In the genomic region with DNA sequence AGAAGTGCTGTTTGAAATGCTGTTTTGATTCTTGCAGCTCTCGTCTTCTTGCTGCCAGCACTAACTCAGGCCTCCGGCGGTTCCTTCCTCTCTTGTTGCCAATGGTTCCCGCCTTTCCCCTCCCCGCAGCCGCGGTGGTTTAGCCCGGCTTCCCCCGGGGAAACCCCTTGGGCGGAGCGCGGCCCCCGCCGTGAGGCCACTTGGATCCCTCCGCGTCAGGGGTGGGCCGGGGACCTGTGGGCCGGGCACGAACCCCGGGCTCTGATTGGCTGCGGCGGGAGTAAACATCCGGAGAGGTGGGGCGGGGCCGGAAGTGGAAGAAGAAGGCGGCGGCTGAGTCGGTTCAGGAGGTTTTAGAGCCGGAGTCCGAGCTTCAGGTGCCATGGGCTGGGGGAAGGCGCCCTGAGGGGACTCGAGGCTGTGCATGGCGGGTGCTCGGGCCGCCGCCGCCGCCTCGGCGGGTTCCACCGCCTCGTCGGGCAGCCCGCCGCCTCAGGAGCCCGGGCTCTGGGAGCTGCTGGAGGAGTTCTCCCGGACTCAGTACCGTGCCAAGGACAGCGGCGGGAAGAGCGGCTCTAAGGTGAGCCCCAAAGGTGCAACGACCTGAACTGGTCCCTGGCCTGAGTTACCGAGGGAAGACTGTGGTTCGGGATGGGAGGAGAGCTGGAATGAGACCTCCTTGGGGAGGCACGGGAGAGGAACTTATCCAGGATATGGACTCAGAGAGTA, we compare ENCODE assay signal across 8 mouse cellular contexts. TPM values are rescaled to one million over a fixed set of nuclear protein-coding genes. Genes with fewer than 3 reads are reported as not detected.
A peak's percentile ranks its signal among the peaks of the same experiment; 100 is the strongest.
DNase-seq lines count a peak whose midpoint lies in the region; ATAC-seq and TF ChIP-seq lines count a peak whose summit lies in the region.

A gene (plus strand): TSS at position 302 of the 729 bp plus-strand sequence.

- peak; percentile 99 for DNase-seq in CD4-positive helper T cell, adult 2 months (ENCODE audit: low read depth, low spot score)
- peak; percentile 93 for DNase-seq in brain, embryonic 18.5 days (ENCODE audit: low read depth, low spot score)
- peak; percentile 98 for DNase-seq in kidney, postnatal 0 days (ENCODE audit: low spot score)
- DNase-seq in liver, embryonic 11.5 days (ENCODE audit: low spot score): peak; percentile 99
- peak; percentile 99 for DNase-seq in naive thymus-derived CD4-positive, alpha-beta T cell, adult 2 months (ENCODE audit: low read depth)

- under 1% methylated on average over 51 of the region's 55 CpGs for WGBS in heart, embryonic 12.5 days
- under 1% methylated on average over 54 of the region's 55 CpGs for WGBS in kidney, postnatal 0 days
- WGBS in liver, embryonic 11.5 days: under 1% methylated on average over 55 of the region's 55 CpGs
- under 1% methylated on average over 55 of the region's 55 CpGs for WGBS in stomach, embryonic 14.5 days

- peak within 1 kb of the TSS; percentile 91 for H3K4me2 ChIP-seq in heart, embryonic 12.5 days
- peak within 1 kb of the TSS; percentile 93 for H3K4me2 ChIP-seq in kidney, postnatal 0 days (ENCODE audit: low read length)
- H3K4me2 ChIP-seq in liver, embryonic 11.5 days: peak within 1 kb of the TSS; percentile 87
- peak within 1 kb of the TSS; percentile 66 for H3K4me2 ChIP-seq in stomach, embryonic 14.5 days (replicated peaks; ENCODE audit: low read depth, low read length)

- peaks cover 22% of the 10 kb centered on the region for H3K36me3 ChIP-seq in heart, embryonic 12.5 days
- 0 out of 2 replicates have a peak, but pooled peaks cover 8% of the 10 kb centered on the region for H3K36me3 ChIP-seq in kidney, postnatal 0 days (ENCODE audit: insufficient read depth, low read length)
- H3K36me3 ChIP-seq in liver, embryonic 11.5 days (ENCODE audit: control insufficient read depth, insufficient read depth, low read length): peaks cover 4% of the 10 kb centered on the region; the same call in 1 of the 2 replicates
- H3K36me3 ChIP-seq in stomach, embryonic 14.5 days (ENCODE audit: control insufficient read depth, insufficient read depth, low read length): peaks cover 6% of the 10 kb centered on the region; the same call in 1 of the 2 replicates

- H3K27me3 ChIP-seq in heart, embryonic 12.5 days (replicated peaks): no peaks in the 10 kb centered on the region
- no peaks in the 10 kb centered on the region for H3K27me3 ChIP-seq in kidney, postnatal 0 days (ENCODE audit: insufficient read depth, low read length)
- H3K27me3 ChIP-seq in liver, embryonic 11.5 days (replicated peaks; ENCODE audit: control insufficient read depth, insufficient read depth, low read length): no peaks in the 10 kb centered on the region
- no peaks in the 10 kb centered on the region for H3K27me3 ChIP-seq in stomach, embryonic 14.5 days (ENCODE audit: control insufficient read depth, insufficient read depth, low read length)

- peak; percentile 98 for ATAC-seq in erythroid progenitor cell, adult 5-6 weeks (replicated peaks; ENCODE audit: low FRiP score, poor library complexity, severe bottlenecking)
- ATAC-seq in heart, embryonic 12.5 days (ENCODE audit: insufficient number of reproducible peaks, low FRiP score): peak; percentile 100
- peak; percentile 97 for ATAC-seq in kidney, postnatal 0 days (replicated peaks; ENCODE audit: low FRiP score, low read depth)
- ATAC-seq in liver, embryonic 11.5 days (replicated peaks; ENCODE audit: low FRiP score): peak; percentile 99
- ATAC-seq in stomach, embryonic 14.5 days (ENCODE audit: insufficient number of reproducible peaks, insufficient read depth, low FRiP score, low read depth): peak; percentile 99

- H3K4me3 ChIP-seq in heart, embryonic 12.5 days: peak within 1 kb of the TSS; percentile 99
- H3K4me3 ChIP-seq in kidney, postnatal 0 days (replicated peaks; ENCODE audit: low read depth, low read length): peak within 1 kb of the TSS; percentile 96
- peak within 1 kb of the TSS; percentile 91 for H3K4me3 ChIP-seq in liver, embryonic 11.5 days (ENCODE audit: low read depth, low read length)
- H3K4me3 ChIP-seq in stomach, embryonic 14.5 days (ENCODE audit: low read depth, low read length): peak within 1 kb of the TSS; percentile 92

- H3K27ac ChIP-seq in heart, embryonic 12.5 days (ENCODE audit: poor library complexity, severe bottlenecking): peak within 1 kb of the TSS; percentile 35
- H3K27ac ChIP-seq in kidney, postnatal 0 days: peak within 1 kb of the TSS; percentile 79
- H3K27ac ChIP-seq in liver, embryonic 11.5 days (ENCODE audit: low read depth, low read length): peak within 1 kb of the TSS; percentile 26; the same call in 1 of the 2 replicates
- H3K27ac ChIP-seq in stomach, embryonic 14.5 days (ENCODE audit: low read length): peak within 1 kb of the TSS; percentile 17; the same call in 1 of the 2 replicates

- peak within 1 kb of the TSS; percentile 91 for H3K9ac ChIP-seq in heart, embryonic 12.5 days
- H3K9ac ChIP-seq in kidney, postnatal 0 days (ENCODE audit: low read depth, low read length): peak within 1 kb of the TSS; percentile 87
- peak within 1 kb of the TSS; percentile 83 for H3K9ac ChIP-seq in liver, embryonic 11.5 days (ENCODE audit: low read depth, low read length)
- H3K9ac ChIP-seq in stomach, embryonic 14.5 days (replicated peaks; ENCODE audit: low read depth, low read length): peak within 1 kb of the TSS; percentile 67

- H3K4me1 ChIP-seq in heart, embryonic 12.5 days (replicated peaks): peaks cover 17% of the 10 kb centered on the region
- H3K4me1 ChIP-seq in kidney, postnatal 0 days (replicated peaks; ENCODE audit: insufficient read depth, low read length): peaks cover 13% of the 10 kb centered on the region
- H3K4me1 ChIP-seq in liver, embryonic 11.5 days (replicated peaks; ENCODE audit: control insufficient read depth, insufficient read depth, low read length): peaks cover 11% of the 10 kb centered on the region
- peaks cover 10% of the 10 kb centered on the region for H3K4me1 ChIP-seq in stomach, embryonic 14.5 days (ENCODE audit: control insufficient read depth, insufficient read depth, low read length)

- H3K9me3 ChIP-seq in heart, embryonic 12.5 days (replicated peaks): no peaks in the 10 kb centered on the region
- H3K9me3 ChIP-seq in kidney, postnatal 0 days (replicated peaks; ENCODE audit: low read length): no peaks in the 10 kb centered on the region
- no peaks in the 10 kb centered on the region for H3K9me3 ChIP-seq in liver, embryonic 11.5 days (ENCODE audit: control insufficient read depth, low read length)
- H3K9me3 ChIP-seq in stomach, embryonic 14.5 days (ENCODE audit: control insufficient read depth, low read depth, low read length): no peaks in the 10 kb centered on the region

- TF ChIP-seq CTCF in kidney, postnatal 0 days (IDR thresholded peaks at IDR 0.05; ENCODE audit: low read depth): no peak

RNA-seq across cellular contexts. Expression of the gene that starts here (rescaled TPM):
- total RNA-seq in erythroid progenitor cell, adult 5-6 weeks (2015; ENCODE audit: low replicate concordance): 25.6 and 28.9 TPM in 2 replicates
- total RNA-seq in erythroid progenitor cell, adult 5-6 weeks (2017; ENCODE audit: low replicate concordance): 28.8 and 42.9 TPM in 2 replicates
- 25.1 and 27.7 TPM in 2 replicates for polyA plus RNA-seq in heart, embryonic 12.5 days (2016; fragmentation: Nextera tagmentation; extraction: Ambion mirVana)
- 30.5 and 33.7 TPM in 2 replicates for polyA plus RNA-seq in kidney, postnatal 0 days (2015; fragmentation: Nextera tagmentation; extraction: Ambion mirVana)
- polyA plus RNA-seq in liver, embryonic 11.5 days (2014; fragmentation: Nextera tagmentation; extraction: Ambion mirVana): 29.9 and 30.7 TPM in 2 replicates
- polyA plus RNA-seq in stomach, embryonic 14.5 days (2014; fragmentation: Nextera tagmentation; extraction: Ambion mirVana): 31.6 and 33.2 TPM in 2 replicates

Comparison
In these comparisons a context has a peak if more than half of its experiments do, and no peak if none do; other contexts are left out.
1. Peak in every context shown above with its lines: DNase-seq, ATAC-seq, H3K4me3 ChIP-seq and H3K27ac ChIP-seq.
2. H3K27ac ChIP-seq: peak in every context shown above with its lines; median percentile 79 in kidney, postnatal 0 days; 35 in heart, embryonic 12.5 days; 26 in liver, embryonic 11.5 days; 17 in stomach, embryonic 14.5 days.